Mouse (Mus musculus): ENCODE data around the gene Syde1. TPM values are rescaled to one million over a fixed set of nuclear protein-coding genes. Genes with fewer than 3 reads are reported as not detected.
A peak's percentile ranks its signal among the peaks of the same experiment; 100 is the strongest.
"Not testable (repeated sequence)": the region's sequence is repeated elsewhere in the genome, so short reads cannot be mapped to it uniquely, and the experiment has no call there.

Syde1 gene
- 3.6 and 4.2 TPM in 2 replicates for polyA plus RNA-seq (2014; fragmentation: Nextera tagmentation; extraction: Ambion mirVana)

DNA sequence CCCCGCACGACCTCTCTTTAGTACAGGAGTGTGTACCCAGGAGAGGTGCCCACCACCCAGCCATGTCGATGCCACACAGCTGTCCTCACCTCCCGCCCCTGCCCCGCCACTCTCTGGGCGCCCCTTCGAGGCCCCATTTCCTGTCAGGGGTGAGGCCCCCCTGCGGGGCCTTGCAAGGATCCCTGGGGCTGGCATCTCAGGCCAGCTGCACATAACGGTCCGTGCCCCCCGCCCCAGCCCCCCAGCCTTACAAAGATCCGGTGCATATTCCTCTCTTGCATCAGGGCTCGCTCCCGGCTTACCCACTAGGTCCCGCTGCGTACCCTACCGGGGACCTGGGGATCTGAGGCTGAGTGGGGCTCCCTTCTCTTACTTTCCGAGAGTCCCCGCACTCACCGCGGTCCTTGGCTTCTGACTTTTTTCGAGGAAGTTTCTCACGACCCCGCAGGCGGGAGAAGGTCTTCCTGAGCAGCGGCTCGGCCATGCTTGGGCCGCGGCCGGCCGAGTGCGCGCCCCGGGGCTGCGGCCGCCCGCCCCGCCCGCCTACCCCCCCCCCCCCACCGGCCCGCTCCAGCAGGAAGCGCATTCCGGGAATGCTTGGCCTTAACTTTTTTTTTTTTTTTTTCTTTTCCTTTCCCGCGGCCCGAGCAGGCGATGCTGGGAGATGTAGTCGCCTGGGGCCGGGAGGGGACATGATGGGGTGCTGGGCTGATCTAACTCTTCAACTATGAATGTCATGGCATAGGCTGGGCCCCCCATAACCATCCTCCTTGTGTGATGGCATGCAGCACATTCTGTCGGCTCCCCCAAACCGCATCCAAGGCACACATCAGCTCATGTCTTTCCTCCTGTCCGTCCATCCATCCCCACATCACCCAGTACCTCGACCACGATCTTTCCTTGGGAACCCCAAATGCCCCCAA lies at the start of gene Syde1:
Gene Syde1, minus strand, starts transcription at position 559 of the 923 bp plus-strand sequence.
- Histone ChIP-seq H3K27ac (no peak within 1 kb of the TSS), H3K4me2 (replicated peaks) (peak within 1 kb of the TSS; percentile 58), H3K4me1 (replicated peaks; ENCODE audit: control insufficient read depth, insufficient read depth, low read length) (no peaks in the 10 kb centered on the region), H3K9ac (peak within 1 kb of the TSS; percentile 57), H3K4me3 (replicated peaks; ENCODE audit: low read length) (peak within 1 kb of the TSS; percentile 37), H3K9me3 (ENCODE audit: control insufficient read depth, low read length) (no peaks in the 10 kb centered on the region), H3K27me3 (ENCODE audit: control insufficient read depth, insufficient read depth, low read length) (0 out of 2 replicates have a peak, but pooled peaks cover 3% of the 10 kb centered on the region), H3K36me3 (replicated peaks; ENCODE audit: control insufficient read depth, insufficient read depth) (peaks cover 9% of the 10 kb centered on the region; the same call in 1 of the 2 replicates)
- DNase-seq (ENCODE audit: low spot score), result peak; percentile 31
- WGBS, result 4% methylated on average over 32 of the region's 54 CpGs
- peak; percentile 47 for ATAC-seq (ENCODE audit: low FRiP score)

DNA sequence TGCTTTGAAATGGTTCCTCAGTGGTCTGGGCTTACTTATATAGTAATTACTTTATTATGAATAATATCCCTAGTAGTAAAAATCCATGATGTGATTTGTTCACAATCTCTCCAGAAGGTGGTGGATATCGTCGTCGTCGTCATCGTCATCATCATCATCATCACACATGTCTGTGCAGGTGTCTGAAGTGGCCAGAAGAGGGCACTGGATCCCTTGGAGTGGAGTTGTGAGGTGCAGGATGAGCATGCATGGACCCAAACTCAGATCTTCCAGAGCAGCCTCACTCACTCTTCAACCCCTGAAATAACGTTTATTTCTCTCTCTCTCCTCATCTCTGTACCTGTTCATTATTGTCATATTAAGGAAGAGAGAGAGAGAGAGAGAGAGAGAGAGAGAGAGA lies 40.5 kb upstream of the Syde1 start:
- peak; percentile 63 for DNase-seq (ENCODE audit: low spot score)
- Histone ChIP-seq H3K4me1 (replicated peaks; ENCODE audit: control insufficient read depth, insufficient read depth, low read length) (no peaks in the 10 kb centered on the region), H3K4me3 (replicated peaks; ENCODE audit: low read length) (no peak overlapping the region), H3K36me3 (replicated peaks; ENCODE audit: control insufficient read depth, insufficient read depth) (no peaks in the 10 kb centered on the region), H3K27me3 (ENCODE audit: control insufficient read depth, insufficient read depth, low read length) (no peaks in the 10 kb centered on the region), H3K9me3 (ENCODE audit: control insufficient read depth, low read length) (no peaks in the 10 kb centered on the region), H3K4me2 (replicated peaks) (peak overlapping the region; percentile 24), H3K9ac (peak overlapping the region; percentile 34; the same call in 1 of the 2 replicates), H3K27ac (no peak overlapping the region)
- 10% methylated on average over 6 of the region's 6 CpGs for WGBS
- 0 out of 2 replicates have a peak, but pooled peaks have one; percentile 68 for ATAC-seq (ENCODE audit: low FRiP score)

DNA sequence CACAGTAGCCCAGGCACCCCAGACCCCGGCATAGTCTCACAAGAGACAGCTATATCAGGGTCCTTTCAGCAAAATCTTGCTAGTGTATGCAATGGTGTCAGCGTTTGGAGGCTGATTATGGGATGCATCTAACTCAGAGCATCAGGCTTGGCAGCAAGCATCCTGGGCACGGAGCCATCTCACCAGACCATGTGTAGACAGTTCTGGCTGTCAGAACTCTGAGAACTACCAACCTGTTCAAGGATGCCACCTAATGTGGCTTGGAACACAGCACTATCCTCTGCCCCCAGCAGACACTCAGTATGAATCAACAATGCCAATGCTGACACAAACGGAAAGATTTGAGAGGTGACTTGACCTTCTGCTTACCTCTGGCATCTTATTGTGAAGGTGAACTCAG lies 38.4 kb upstream of the Syde1 start:
- no peak overlapping the region for H3K9ac ChIP-seq
- no peaks in the 10 kb centered on the region for H3K9me3 ChIP-seq (ENCODE audit: control insufficient read depth, low read length)
- no peak overlapping the region for H3K4me2 ChIP-seq (replicated peaks)
- no peak overlapping the region for H3K4me3 ChIP-seq (replicated peaks; ENCODE audit: low read length)
- H3K27me3 ChIP-seq (ENCODE audit: control insufficient read depth, insufficient read depth, low read length), result no peaks in the 10 kb centered on the region
- WGBS, result 76% methylated on average over 4 of the region's 4 CpGs
- DNase-seq (ENCODE audit: low spot score) (no peak), ATAC-seq (ENCODE audit: low FRiP score) (no peak)
- no peaks in the 10 kb centered on the region for H3K4me1 ChIP-seq (replicated peaks; ENCODE audit: control insufficient read depth, insufficient read depth, low read length)
- H3K27ac ChIP-seq, result no peak overlapping the region
- H3K36me3 ChIP-seq (replicated peaks; ENCODE audit: control insufficient read depth, insufficient read depth), result no peaks in the 10 kb centered on the region

DNA sequence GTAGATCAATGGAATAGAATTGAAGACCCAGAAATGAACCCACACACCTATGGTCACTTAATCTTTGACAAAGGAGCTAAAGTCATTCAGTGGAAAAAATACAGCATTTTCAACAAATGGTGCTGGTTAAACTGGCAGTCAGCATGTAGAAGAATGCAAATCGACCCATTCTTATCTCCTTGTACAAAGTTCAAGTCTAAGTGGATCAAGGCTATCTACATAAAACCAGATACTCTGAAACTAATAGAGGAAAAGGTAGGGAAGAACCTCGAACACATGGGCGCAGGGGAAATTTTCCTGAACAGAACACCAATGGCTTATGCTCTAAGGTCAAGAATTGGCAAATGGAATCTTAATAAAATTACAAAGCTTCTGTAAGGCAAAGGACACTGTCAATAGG lies 31.4 kb upstream of the Syde1 start:
- DNase-seq (ENCODE audit: low spot score); H3K27ac ChIP-seq; ATAC-seq (ENCODE audit: low FRiP score); H3K36me3 ChIP-seq (replicated peaks; ENCODE audit: control insufficient read depth, insufficient read depth); H3K9ac ChIP-seq; H3K9me3 ChIP-seq (ENCODE audit: control insufficient read depth, low read length); H3K27me3 ChIP-seq (ENCODE audit: control insufficient read depth, insufficient read depth, low read length); H3K4me3 ChIP-seq (replicated peaks; ENCODE audit: low read length); H3K4me2 ChIP-seq (replicated peaks); H3K4me1 ChIP-seq (replicated peaks; ENCODE audit: control insufficient read depth, insufficient read depth, low read length): not testable (repeated sequence)
- 86% methylated on average over 3 of the region's 3 CpGs for whole genome bisulfite sequencing

DNA sequence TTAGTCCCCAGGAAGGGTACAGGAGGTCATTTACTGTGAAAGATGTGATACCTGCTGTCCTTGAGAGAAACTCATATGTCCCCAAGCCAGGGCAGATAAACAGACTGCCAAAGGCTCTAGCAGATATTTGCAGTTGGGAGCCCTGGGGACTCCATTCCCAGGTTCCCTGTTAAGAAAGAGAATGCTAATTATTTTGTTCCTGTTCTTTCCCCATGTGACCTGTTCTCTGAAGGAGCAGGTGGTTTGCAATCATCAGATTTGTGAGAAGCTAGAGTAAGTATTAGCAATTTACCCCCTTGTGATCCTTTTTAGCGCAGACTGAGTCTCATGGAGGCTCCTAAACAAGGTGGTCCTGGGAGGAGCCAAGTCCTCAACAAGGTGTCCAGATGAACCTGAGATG lies 26.2 kb upstream of the Syde1 start, which contains the start of gene Olfr1357:
Gene Olfr1357, minus strand, starts transcription at position 101 of the 400 bp plus-strand sequence.
- 88% methylated on average over 1 of the region's 1 CpGs for WGBS
- Histone ChIP-seq H3K9me3 (ENCODE audit: control insufficient read depth, low read length) (no peaks in the 10 kb centered on the region), H3K4me1 (replicated peaks; ENCODE audit: control insufficient read depth, insufficient read depth, low read length) (no peaks in the 10 kb centered on the region), H3K9ac (no peak within 1 kb of the TSS), H3K27me3 (ENCODE audit: control insufficient read depth, insufficient read depth, low read length) (no peaks in the 10 kb centered on the region), H3K36me3 (replicated peaks; ENCODE audit: control insufficient read depth, insufficient read depth) (no peaks in the 10 kb centered on the region), H3K4me3 (replicated peaks; ENCODE audit: low read length) (no peak within 1 kb of the TSS), H3K4me2 (replicated peaks) (no peak within 1 kb of the TSS), H3K27ac (no peak within 1 kb of the TSS)
- no peak for DNase-seq (ENCODE audit: low spot score)
- no peak for ATAC-seq (ENCODE audit: low FRiP score)

DNA sequence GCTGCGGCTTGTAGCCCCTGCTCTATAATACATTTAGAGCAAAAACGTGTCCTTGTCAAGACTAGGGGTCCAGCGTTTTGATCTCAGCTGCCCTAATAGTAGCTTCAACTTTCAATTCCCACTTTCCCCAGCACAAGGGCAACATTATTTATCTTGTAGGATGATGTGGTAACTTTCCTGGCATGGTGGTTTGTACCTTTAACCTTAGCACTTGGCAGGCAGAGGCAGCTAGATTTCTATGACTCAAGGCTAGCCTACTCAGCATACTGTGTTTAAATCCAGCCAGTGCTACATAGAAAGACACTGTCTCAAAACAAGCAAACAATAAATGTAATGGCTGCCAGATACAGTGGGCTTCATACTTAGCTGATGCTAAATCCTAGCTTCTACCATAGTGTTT lies 15.8 kb upstream of the Syde1 start:
- H3K4me2 ChIP-seq (replicated peaks), result no peak overlapping the region
- H3K9ac ChIP-seq, result no peak overlapping the region
- WGBS, result 82% methylated on average over 3 of the region's 3 CpGs
- H3K27ac ChIP-seq, result no peak overlapping the region
- no peak overlapping the region for H3K4me3 ChIP-seq (replicated peaks; ENCODE audit: low read length)
- no peaks in the 10 kb centered on the region for H3K4me1 ChIP-seq (replicated peaks; ENCODE audit: control insufficient read depth, insufficient read depth, low read length)
- no peaks in the 10 kb centered on the region for H3K27me3 ChIP-seq (ENCODE audit: control insufficient read depth, insufficient read depth, low read length)
- H3K36me3 ChIP-seq (replicated peaks; ENCODE audit: control insufficient read depth, insufficient read depth), result no peaks in the 10 kb centered on the region
- ATAC-seq (ENCODE audit: low FRiP score) (no peak), DNase-seq (ENCODE audit: low spot score) (no peak)
- H3K9me3 ChIP-seq (ENCODE audit: control insufficient read depth, low read length), result no peaks in the 10 kb centered on the region

DNA sequence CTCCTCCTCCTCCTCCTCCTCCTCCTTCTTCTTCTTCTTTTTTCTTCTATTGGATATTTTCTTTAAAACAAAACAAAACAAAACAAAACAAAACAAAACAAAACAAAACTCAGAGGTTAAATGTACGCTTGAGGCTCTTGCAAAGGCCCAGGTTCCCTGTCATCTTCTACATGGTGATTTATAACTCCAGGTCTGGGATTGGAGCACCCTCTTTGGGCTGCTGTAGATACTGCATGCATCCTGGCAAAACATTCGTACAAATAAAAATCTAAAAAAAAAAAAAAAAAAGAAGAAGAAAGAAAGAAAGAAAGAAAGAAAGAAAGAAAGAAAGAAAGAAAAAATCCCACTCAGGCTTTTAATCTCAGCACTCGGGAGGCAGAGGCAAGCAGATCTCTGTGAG lies 13.3 kb upstream of the Syde1 start:
- Histone ChIP-seq H3K36me3 (replicated peaks; ENCODE audit: control insufficient read depth, insufficient read depth) (no peaks in the 10 kb centered on the region), H3K9ac (no peak overlapping the region), H3K4me2 (replicated peaks) (no peak overlapping the region), H3K4me3 (replicated peaks; ENCODE audit: low read length) (no peak overlapping the region), H3K4me1 (replicated peaks; ENCODE audit: control insufficient read depth, insufficient read depth, low read length) (no peaks in the 10 kb centered on the region), H3K9me3 (ENCODE audit: control insufficient read depth, low read length) (no peaks in the 10 kb centered on the region), H3K27ac (no peak overlapping the region), H3K27me3 (ENCODE audit: control insufficient read depth, insufficient read depth, low read length) (no peaks in the 10 kb centered on the region)
- no peak for ATAC-seq (ENCODE audit: low FRiP score)
- peak; percentile 46 for DNase-seq (ENCODE audit: low spot score)
- WGBS, result 47% methylated on average over 3 of the region's 3 CpGs

DNA sequence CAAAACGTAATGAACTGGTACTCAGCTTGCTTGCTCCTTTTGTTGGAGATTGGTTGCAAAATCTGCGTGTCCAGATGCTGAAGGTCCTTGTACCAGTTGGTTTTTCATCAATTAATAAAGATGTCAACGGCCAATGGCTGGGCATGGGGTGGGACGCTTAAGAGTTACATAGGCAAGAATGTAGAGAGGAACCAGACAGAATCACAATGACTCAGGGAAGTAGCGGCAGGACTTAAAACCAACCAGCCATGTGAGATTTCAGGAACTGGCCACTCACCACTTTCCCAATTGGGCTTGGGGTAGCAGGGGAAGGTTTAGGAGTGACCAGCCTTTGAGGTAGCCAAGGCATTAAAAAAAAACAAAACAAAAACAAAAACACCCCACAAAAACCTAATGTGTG lies 8.1 kb upstream of the Syde1 start:
- H3K9ac ChIP-seq, result no peak overlapping the region
- no peaks in the 10 kb centered on the region for H3K9me3 ChIP-seq (ENCODE audit: control insufficient read depth, low read length)
- WGBS, result 88% methylated on average over 5 of the region's 5 CpGs
- H3K4me1 ChIP-seq (replicated peaks; ENCODE audit: control insufficient read depth, insufficient read depth, low read length), result no peaks in the 10 kb centered on the region
- H3K27ac ChIP-seq, result no peak overlapping the region
- no peaks in the 10 kb centered on the region for H3K36me3 ChIP-seq (replicated peaks; ENCODE audit: control insufficient read depth, insufficient read depth)
- H3K4me2 ChIP-seq (replicated peaks), result no peak overlapping the region
- ATAC-seq (ENCODE audit: low FRiP score) (no peak), DNase-seq (ENCODE audit: low spot score) (no peak)
- H3K27me3 ChIP-seq (ENCODE audit: control insufficient read depth, insufficient read depth, low read length), result no peaks in the 10 kb centered on the region
- no peak overlapping the region for H3K4me3 ChIP-seq (replicated peaks; ENCODE audit: low read length)

DNA sequence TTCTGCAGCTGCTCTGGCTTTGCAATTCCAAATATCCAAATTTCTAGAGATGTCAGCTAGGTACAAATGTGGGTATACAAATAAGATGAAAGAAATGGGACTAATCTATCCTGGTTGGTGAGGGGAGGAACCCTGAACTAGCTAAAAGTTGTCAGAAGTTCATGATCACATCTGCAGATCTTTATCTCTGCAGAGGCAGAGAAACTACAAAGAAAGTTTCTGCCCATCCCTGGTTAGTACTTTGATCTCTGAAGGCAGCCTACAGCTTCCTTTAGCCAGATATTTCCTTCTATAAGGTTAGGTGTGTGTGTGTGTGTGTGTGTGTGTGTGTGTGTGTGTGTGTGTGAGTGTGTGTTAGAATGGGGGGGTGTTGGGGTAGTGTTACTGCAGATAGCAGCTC lies 2.8 kb upstream of the Syde1 start:
- no peak overlapping the region for H3K4me2 ChIP-seq (replicated peaks)
- H3K27me3 ChIP-seq (ENCODE audit: control insufficient read depth, insufficient read depth, low read length), result 0 out of 2 replicates have a peak, but pooled peaks cover 3% of the 10 kb centered on the region
- no peak overlapping the region for H3K27ac ChIP-seq
- H3K4me3 ChIP-seq (replicated peaks; ENCODE audit: low read length), result no peak overlapping the region
- H3K36me3 ChIP-seq (replicated peaks; ENCODE audit: control insufficient read depth, insufficient read depth), result no peaks in the 10 kb centered on the region
- no peak overlapping the region for H3K9ac ChIP-seq
- no peaks in the 10 kb centered on the region for H3K4me1 ChIP-seq (replicated peaks; ENCODE audit: control insufficient read depth, insufficient read depth, low read length)
- no peaks in the 10 kb centered on the region for H3K9me3 ChIP-seq (ENCODE audit: control insufficient read depth, low read length)
- ATAC-seq (ENCODE audit: low FRiP score) (no peak), DNase-seq (ENCODE audit: low spot score) (no peak)

Measured in hindbrain, embryonic 14.5 days (tissue).